Mouse (Mus musculus) intestine, embryonic 16.5 days (tissue): ENCODE measurements around the gene Csrp1. TPM values are rescaled to one million over a fixed set of nuclear protein-coding genes. Genes with fewer than 3 reads are reported as not detected.

Experiments
- ATAC-seq: fragments of 200-750 bp; cut with Nextera tagmentation; 2 replicates; pipeline ENCODE4 v1.8.0; 2017; ENCODE audit warnings: moderate TSS enrichment, moderate library complexity
- H3K27ac ChIP-seq: fragments of 300-500 bp; sonication (generic); 2 replicates; pipeline ENCODE4 v1.5.1; 2014; ENCODE audit warnings: mild to moderate bottlenecking, low read length
- H3K27me3 ChIP-seq: fragments of 300-500 bp; sonication (generic); replicated peaks from 2 replicates; pipeline ENCODE4 v1.6.1; 2014; ENCODE audit warnings: low read length, control low read depth, mixed read lengths; ENCODE audit not compliant: control insufficient read depth, insufficient read depth
- H3K36me3 ChIP-seq: fragments of 300-500 bp; sonication (generic); 2 replicates; pipeline ENCODE4 v1.6.1; 2014; ENCODE audit warnings: low read length, control low read depth; ENCODE audit not compliant: control insufficient read depth, insufficient read depth
- H3K4me1 ChIP-seq: fragments of 300-500 bp; sonication (generic); 2 replicates; pipeline ENCODE4 v1.6.1; 2014; ENCODE audit warnings: low read length, control low read depth, mixed read lengths; ENCODE audit not compliant: control insufficient read depth, insufficient read depth
- H3K4me2 ChIP-seq: fragments of 300-500 bp; sonication (generic); 2 replicates; pipeline ENCODE4 v1.6.1; 2014; ENCODE audit warnings: low read depth, low read length, control low read depth
- H3K4me3 ChIP-seq: fragments of 300-500 bp; sonication (generic); 2 replicates; pipeline ENCODE4 v1.5.1; 2014; ENCODE audit warnings: mild to moderate bottlenecking, low read length
- H3K9ac ChIP-seq: fragments of 300-500 bp; sonication (generic); 2 replicates; pipeline ENCODE4 v1.6.1; 2014; ENCODE audit warnings: low read depth, low read length
- H3K9me3 ChIP-seq: fragments of 300-500 bp; sonication (generic); 2 replicates; pipeline ENCODE4 v1.6.1; 2016; ENCODE audit warnings: low read length, control low read depth; ENCODE audit not compliant: control insufficient read depth
- WGBS: fragments of 180-500 bp; shearing (Covaris S2); extraction: QIAGEN DNeasy Blood & Tissue Kit; methylation state at CpG from one replicate; pipeline ENCODE4 v1.1.7; 2014; 5-methylcytosine and 5-hydroxymethylcytosine counted together
- polyA plus RNA-seq: library from polyadenylated mRNA; unstranded; fragments of >200 nt; fragmentation: Nextera tagmentation; extraction: Ambion mirVana; gene quantifications from 2 replicates; pipeline ENCODE4 v1.2.1, GENCODE M21; 2015

Gene Csrp1
- polyA plus RNA-seq, 1 experiment from 2014 or later = 215 TPM

DNA sequence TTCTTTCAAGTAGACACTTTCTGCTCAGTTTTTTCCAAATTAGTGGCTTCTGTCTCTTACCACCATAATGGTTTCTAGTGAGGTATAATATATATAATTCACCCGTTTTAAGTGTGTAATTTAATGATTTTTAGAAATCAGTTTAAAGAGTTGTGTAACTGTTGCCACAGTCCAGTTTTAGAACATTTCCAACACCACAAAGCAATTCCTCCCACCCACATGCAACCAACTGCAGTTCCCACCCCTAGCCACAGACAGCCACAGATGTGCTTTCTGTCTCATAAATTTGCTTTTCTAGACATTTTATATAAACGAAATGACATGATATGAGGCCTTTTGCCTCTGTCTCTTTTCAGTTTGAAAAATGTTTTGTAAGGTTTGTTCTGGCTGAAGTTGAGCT lies 17.1 kb upstream of the Csrp1 start:
- no peaks in the 10 kb centered on the region for H3K36me3 ChIP-seq
- peaks cover 16% of the 10 kb centered on the region for H3K4me1 ChIP-seq
- H3K4me2 ChIP-seq = no peak overlapping the region
- H3K27me3 ChIP-seq = no peaks in the 10 kb centered on the region
- no peaks in the 10 kb centered on the region for H3K9me3 ChIP-seq
- H3K4me3 ChIP-seq = no peak overlapping the region
- WGBS = 63% methylated on average over 2 of the region's 2 CpGs
- H3K27ac ChIP-seq = no peak overlapping the region
- H3K9ac ChIP-seq = no peak overlapping the region
- ATAC-seq = no peak

DNA sequence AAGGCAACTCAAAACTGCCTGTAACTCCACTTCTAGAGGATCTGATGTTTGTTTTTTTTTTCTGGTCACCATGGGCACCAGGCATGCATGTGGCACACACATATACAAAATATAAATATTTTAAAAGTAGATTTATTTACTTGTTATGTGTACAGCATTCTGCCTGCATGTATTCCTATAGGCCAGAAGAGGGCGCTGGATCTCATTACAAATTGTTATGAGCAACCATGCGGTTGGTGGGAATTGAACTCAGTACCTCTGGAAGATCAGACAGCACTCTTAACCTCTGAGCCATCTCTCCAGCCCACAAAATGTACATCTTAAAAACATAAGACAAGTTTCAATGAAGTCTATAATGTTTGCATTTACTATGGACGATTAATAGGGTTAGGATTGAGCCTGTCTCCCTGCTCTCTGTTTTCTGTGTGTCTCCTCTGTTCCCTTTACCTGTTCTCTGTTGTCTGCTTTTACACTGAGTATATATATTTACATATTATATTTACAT lies 15.5 kb upstream of the Csrp1 start:
- 63% methylated on average over 3 of the region's 3 CpGs for WGBS
- Histone ChIP-seq H3K4me1 (peaks cover 3% of the 10 kb centered on the region; the same call in 1 of the 2 replicates), H3K27me3 (no peaks in the 10 kb centered on the region), H3K9ac (no peak overlapping the region), H3K27ac (no peak overlapping the region), H3K36me3 (no peaks in the 10 kb centered on the region), H3K4me3 (no peak overlapping the region), H3K9me3 (no peaks in the 10 kb centered on the region), H3K4me2 (no peak overlapping the region)
- no peak for ATAC-seq

DNA sequence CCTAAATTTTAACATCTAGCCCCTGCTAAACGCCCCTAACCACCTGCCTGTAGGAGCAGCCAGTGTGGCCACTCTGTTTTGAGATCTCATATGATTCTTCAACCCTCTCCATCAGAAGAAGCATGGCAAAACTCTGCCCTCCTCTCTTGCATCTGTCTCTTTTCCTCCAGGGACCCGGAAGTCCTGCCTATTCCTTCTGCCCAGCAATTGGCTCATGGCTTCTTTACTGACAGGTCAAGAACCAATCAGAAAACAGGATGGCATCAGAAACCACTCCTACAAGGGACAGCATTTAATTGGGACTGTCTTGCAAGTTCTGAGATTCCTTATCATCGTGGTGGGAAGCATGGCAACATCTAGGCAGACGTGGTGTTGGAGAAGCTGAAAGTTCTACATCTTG lies 11.5 kb upstream of the Csrp1 start:
- no peaks in the 10 kb centered on the region for H3K36me3 ChIP-seq
- H3K4me2 ChIP-seq = no peak overlapping the region
- H3K27ac ChIP-seq = no peak overlapping the region
- no peak overlapping the region for H3K4me3 ChIP-seq
- 42% methylated on average over 4 of the region's 4 CpGs for WGBS
- ATAC-seq = no peak
- no peaks in the 10 kb centered on the region for H3K27me3 ChIP-seq
- no peak overlapping the region for H3K9ac ChIP-seq
- no peaks in the 10 kb centered on the region for H3K4me1 ChIP-seq
- no peaks in the 10 kb centered on the region for H3K9me3 ChIP-seq

GRCm38 (mm10) chr1:135711126-135711525 lies 8.7 kb upstream of the Csrp1 start:
- ATAC-seq = peak; percentile 68; the same call in 1 of the 2 replicates

DNA sequence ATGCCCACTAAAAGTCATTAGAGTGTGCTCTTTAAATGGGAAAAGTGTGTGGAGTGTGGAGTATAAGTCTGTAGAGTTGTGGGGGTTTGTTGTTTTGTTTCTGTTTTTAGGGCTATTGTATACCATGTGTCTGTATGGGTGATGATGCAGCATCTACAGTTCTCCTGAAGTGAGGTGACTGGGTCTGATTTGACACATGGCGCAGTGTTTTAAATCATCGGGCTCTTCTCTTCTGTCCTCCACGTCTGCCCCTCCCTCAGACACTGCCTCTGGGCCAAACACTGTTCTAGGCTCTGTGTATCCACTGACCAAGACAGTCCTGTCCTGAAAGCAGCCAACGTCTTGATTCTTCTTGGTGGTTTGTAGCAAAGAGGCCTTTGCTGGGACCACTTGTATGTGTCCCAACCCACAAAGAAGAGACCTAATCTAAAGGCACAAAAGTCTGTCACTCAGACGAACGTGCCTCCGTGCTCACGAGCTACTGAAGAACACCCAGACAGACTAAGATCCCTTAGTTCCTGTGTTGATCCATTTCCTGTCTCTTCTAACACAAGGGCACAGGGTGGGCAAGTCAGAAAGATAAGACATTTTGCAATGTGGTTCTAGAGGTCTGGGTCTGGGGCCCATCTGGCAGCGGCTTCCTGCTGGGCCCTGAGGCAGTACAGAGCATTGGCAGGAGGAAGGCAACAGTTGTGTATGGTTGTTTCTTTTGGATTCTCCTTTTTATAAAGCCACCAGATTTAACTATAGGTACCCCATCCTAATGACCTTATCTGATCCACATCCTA lies 5.6 kb upstream of the Csrp1 start:
- Histone ChIP-seq H3K27ac (no peak overlapping the region), H3K36me3 (no peaks in the 10 kb centered on the region), H3K27me3 (no peaks in the 10 kb centered on the region), H3K4me1 (no peaks in the 10 kb centered on the region), H3K9ac (no peak overlapping the region), H3K9me3 (no peaks in the 10 kb centered on the region), H3K4me2 (no peak overlapping the region), H3K4me3 (no peak overlapping the region)
- 81% methylated on average over 9 of the region's 9 CpGs for WGBS
- ATAC-seq = no peak

More at GRCm38 (mm10) chr1:135711126-135711525, 8.7 kb upstream of the Csrp1 start:
- Histone ChIP-seq H3K9me3 (no peaks in the 10 kb centered on the region), H3K36me3 (no peaks in the 10 kb centered on the region), H3K4me2 (no peak overlapping the region), H3K27ac (no peak overlapping the region), H3K4me1 (no peaks in the 10 kb centered on the region), H3K9ac (no peak overlapping the region), H3K27me3 (no peaks in the 10 kb centered on the region), H3K4me3 (no peak overlapping the region)
- WGBS = 33% methylated on average over 7 of the region's 7 CpGs

GRCm38 (mm10) chr1:135714901-135715609 lies 4.8 kb upstream of the Csrp1 start:
- no peak overlapping the region for H3K9ac ChIP-seq
- 60% methylated on average over 3 of the region's 3 CpGs for WGBS
- no peak for ATAC-seq
- H3K36me3 ChIP-seq = no peaks in the 10 kb centered on the region
- H3K27ac ChIP-seq = no peak overlapping the region
- H3K4me1 ChIP-seq = peaks cover under 1% of the 10 kb centered on the region
- no peaks in the 10 kb centered on the region for H3K27me3 ChIP-seq
- no peak overlapping the region for H3K4me3 ChIP-seq
- H3K4me2 ChIP-seq = no peak overlapping the region
- H3K9me3 ChIP-seq = no peaks in the 10 kb centered on the region

- no peaks in the 10 kb centered on the region for H3K36me3 ChIP-seq
- peak; percentile 52 for ATAC-seq
- no peaks in the 10 kb centered on the region for H3K27me3 ChIP-seq
- H3K4me3 ChIP-seq = no peak overlapping the region
- no peaks in the 10 kb centered on the region for H3K9me3 ChIP-seq
- no peak overlapping the region for H3K9ac ChIP-seq
- WGBS = 21% methylated on average over 9 of the region's 9 CpGs
- H3K4me2 ChIP-seq = no peak overlapping the region
- peaks cover 11% of the 10 kb centered on the region for H3K4me1 ChIP-seq
- H3K27ac ChIP-seq = no peak overlapping the region
Measured at GRCm38 (mm10) chr1:135719486-135719885, 375 bp upstream of the Csrp1 start.

DNA sequence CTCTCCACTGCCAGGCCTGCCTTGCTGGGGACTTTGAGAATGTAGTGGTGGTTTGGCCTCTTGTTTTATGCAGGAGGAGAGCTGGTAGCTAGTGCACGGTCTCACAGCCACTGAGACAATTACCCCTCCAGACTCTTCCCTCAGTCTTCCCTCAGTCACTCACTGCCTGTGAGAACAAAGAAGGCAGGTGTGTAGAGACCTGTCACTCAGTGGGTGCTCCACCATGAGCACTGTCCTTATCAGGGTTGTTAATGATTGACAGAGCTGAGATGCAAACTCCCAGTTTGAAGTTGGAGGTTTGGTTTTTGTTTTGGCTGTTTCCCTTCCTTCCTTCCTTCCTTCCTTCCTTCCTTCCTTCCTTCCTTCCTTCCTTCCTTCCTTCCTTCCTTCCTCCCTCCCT lies 3.2 kb downstream of the Csrp1 start:
- peak; percentile 83 for ATAC-seq
- peak overlapping the region; percentile 72 for H3K27ac ChIP-seq

DNA sequence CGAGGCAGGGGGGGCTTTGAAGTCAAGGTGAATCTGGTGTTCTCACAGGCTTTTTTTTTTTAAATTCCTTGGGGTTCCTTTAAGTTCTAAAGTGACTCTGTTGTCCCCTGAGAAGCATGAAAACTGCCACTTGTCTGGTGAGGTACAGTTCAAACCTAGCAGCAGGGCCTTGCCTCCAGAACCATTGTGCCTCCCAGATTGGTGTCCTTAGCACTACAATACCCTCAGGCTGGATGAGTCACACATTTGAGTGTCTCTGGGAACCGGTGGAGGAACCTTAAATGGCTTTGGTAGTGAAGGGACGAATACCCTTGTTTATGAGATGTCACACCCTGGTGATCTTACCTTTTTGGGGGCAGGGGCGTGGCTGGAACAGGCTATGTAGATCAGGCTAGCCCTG lies 4.3 kb downstream of the Csrp1 start:
- Histone ChIP-seq H3K36me3 (no peaks in the 10 kb centered on the region), H3K9me3 (no peaks in the 10 kb centered on the region), H3K4me1 (peaks cover 21% of the 10 kb centered on the region), H3K27me3 (no peaks in the 10 kb centered on the region), H3K9ac (0 out of 2 replicates have a peak overlapping the region, but pooled peaks have one; percentile 2), H3K4me2 (no peak overlapping the region), H3K27ac (no peak overlapping the region), H3K4me3 (no peak overlapping the region)
- ATAC-seq = no peak
- WGBS = 63% methylated on average over 4 of the region's 4 CpGs

More for the DNA sequence above, 3.2 kb downstream of the Csrp1 start:
- Histone ChIP-seq H3K9me3 (no peaks in the 10 kb centered on the region), H3K9ac (peak overlapping the region; percentile 19; the same call in 1 of the 2 replicates), H3K4me1 (peaks cover 15% of the 10 kb centered on the region), H3K4me3 (no peak overlapping the region), H3K36me3 (no peaks in the 10 kb centered on the region), H3K27me3 (no peaks in the 10 kb centered on the region), H3K4me2 (no peak overlapping the region)
- 54% methylated on average over 1 of the region's 1 CpGs for WGBS
